Mouse (Mus musculus) stomach, embryonic 16.5 days (tissue): ENCODE results near the gene Gkap1. TPM values are rescaled to one million over a fixed set of nuclear protein-coding genes. Genes with fewer than 3 reads are reported as not detected.
A peak's percentile ranks its signal among the peaks of the same experiment; 100 is the strongest.

Source experiments
- ATAC-seq: fragments of 200-750 bp; cut with Nextera tagmentation; 2 replicates; pipeline ENCODE4 v1.8.0; 2017; ENCODE audit warnings: moderate number of reproducible peaks, moderate TSS enrichment; ENCODE audit not compliant: insufficient read depth, low FRiP score
- H3K27ac ChIP-seq: fragments of 300-500 bp; sonication (generic); 2 replicates; pipeline ENCODE4 v1.5.1; 2014; ENCODE audit warnings: low read length
- H3K27me3 ChIP-seq: fragments of 300-500 bp; sonication (generic); 2 replicates; pipeline ENCODE4 v1.6.1; 2014; ENCODE audit warnings: low read length, control low read depth, mixed read lengths; ENCODE audit not compliant: control insufficient read depth, insufficient read depth
- H3K36me3 ChIP-seq: fragments of 300-500 bp; sonication (generic); 2 replicates; pipeline ENCODE4 v1.6.1; 2014; ENCODE audit warnings: low read length; ENCODE audit not compliant: control insufficient read depth, insufficient read depth
- H3K4me1 ChIP-seq: fragments of 300-500 bp; sonication (generic); 2 replicates; pipeline ENCODE4 v1.6.1; 2014; ENCODE audit warnings: low read length, control low read depth, mixed read lengths; ENCODE audit not compliant: control insufficient read depth, insufficient read depth
- H3K4me2 ChIP-seq: fragments of 300-500 bp; sonication (generic); 2 replicates; pipeline ENCODE4 v1.6.1; 2014; ENCODE audit warnings: low read depth, low read length, mixed read lengths
- H3K4me3 ChIP-seq: fragments of 300-500 bp; sonication (generic); replicated peaks from 2 replicates; pipeline ENCODE4 v1.5.1; 2014; ENCODE audit warnings: mild to moderate bottlenecking, low read length
- H3K9ac ChIP-seq: fragments of 300-500 bp; sonication (generic); 2 replicates; pipeline ENCODE4 v1.6.1; 2014; ENCODE audit warnings: low read length
- H3K9me3 ChIP-seq: fragments of 300-500 bp; sonication (generic); replicated peaks from 2 replicates; pipeline ENCODE4 v1.6.1; 2016; ENCODE audit warnings: low read length, control low read depth; ENCODE audit not compliant: control insufficient read depth
- WGBS: fragments of 180-500 bp; shearing (Covaris S2); extraction: QIAGEN DNeasy Blood & Tissue Kit; methylation state at CpG from one replicate; pipeline ENCODE4 v1.1.7; 2014; 5-methylcytosine and 5-hydroxymethylcytosine counted together
- polyA plus RNA-seq: library from polyadenylated mRNA; unstranded; fragments of >200 nt; fragmentation: Nextera tagmentation; extraction: Ambion mirVana; gene quantifications from 2 replicates; pipeline ENCODE4 v1.2.1, GENCODE M21; 2015

Gkap1 gene
- 14.4 and 17.3 TPM in 2 replicates for polyA plus RNA-seq

GRCm38 (mm10) chr13:58275599-58275998, at the start of gene Gkap1:
Gkap1 (minus strand) TSS chr13:58275699.
- WGBS: 73% methylated on average over 8 of the region's 8 CpGs

GRCm38 (mm10) chr13:58317768-58318167, 42.3 kb upstream of the Gkap1 start:
- ATAC-seq: no peak
- H3K4me2 ChIP-seq: no peak overlapping the region
- H3K27me3 ChIP-seq: no peaks in the 10 kb centered on the region
- H3K9ac ChIP-seq: no peak overlapping the region
- no peaks in the 10 kb centered on the region for H3K9me3 ChIP-seq
- no peaks in the 10 kb centered on the region for H3K36me3 ChIP-seq
- 65% methylated on average over 2 of the region's 2 CpGs for WGBS
- H3K4me1 ChIP-seq: no peaks in the 10 kb centered on the region
- H3K4me3 ChIP-seq: no peak overlapping the region
- H3K27ac ChIP-seq: no peak overlapping the region

More at GRCm38 (mm10) chr13:58275599-58275998, at the start of gene Gkap1:
- peaks cover 6% of the 10 kb centered on the region; the same call in 1 of the 2 replicates for H3K4me1 ChIP-seq
- no peak for ATAC-seq
- no peaks in the 10 kb centered on the region for H3K36me3 ChIP-seq
- no peaks in the 10 kb centered on the region for H3K9me3 ChIP-seq
- peak within 1 kb of the TSS; percentile 74 for H3K27ac ChIP-seq
- H3K27me3 ChIP-seq: no peaks in the 10 kb centered on the region; the same call in 1 of the 2 replicates
- peak within 1 kb of the TSS; percentile 87 for H3K9ac ChIP-seq
- peak within 1 kb of the TSS; percentile 79 for H3K4me3 ChIP-seq
- peak within 1 kb of the TSS; percentile 95 for H3K4me2 ChIP-seq

GRCm38 (mm10) chr13:58314991-58315390, 39.5 kb upstream of the Gkap1 start:
- Histone ChIP-seq H3K4me3 (no peak overlapping the region), H3K4me2 (no peak overlapping the region), H3K36me3 (no peaks in the 10 kb centered on the region), H3K4me1 (no peaks in the 10 kb centered on the region), H3K27ac (no peak overlapping the region), H3K9me3 (no peaks in the 10 kb centered on the region), H3K27me3 (no peaks in the 10 kb centered on the region), H3K9ac (no peak overlapping the region)
- 58% methylated on average over 6 of the region's 6 CpGs for WGBS
- ATAC-seq: no peak

- Histone ChIP-seq H3K36me3 (no peaks in the 10 kb centered on the region), H3K9me3 (no peaks in the 10 kb centered on the region), H3K4me2 (no peak overlapping the region), H3K27me3 (no peaks in the 10 kb centered on the region), H3K9ac (no peak overlapping the region), H3K4me3 (no peak overlapping the region), H3K4me1 (no peaks in the 10 kb centered on the region), H3K27ac (no peak overlapping the region)
- WGBS: 73% methylated on average over 3 of the region's 3 CpGs
- no peak for ATAC-seq
Measured at GRCm38 (mm10) chr13:58313758-58314157, 38.3 kb upstream of the Gkap1 start.

- no peak for ATAC-seq
- no peaks in the 10 kb centered on the region for H3K36me3 ChIP-seq
- H3K4me1 ChIP-seq: no peaks in the 10 kb centered on the region
- H3K4me2 ChIP-seq: no peak overlapping the region
- H3K27me3 ChIP-seq: no peaks in the 10 kb centered on the region
- no peak overlapping the region for H3K9ac ChIP-seq
- WGBS: 42% methylated on average over 3 of the region's 3 CpGs
- H3K9me3 ChIP-seq: no peaks in the 10 kb centered on the region
- no peak overlapping the region for H3K4me3 ChIP-seq
- no peak overlapping the region for H3K27ac ChIP-seq
Measured at GRCm38 (mm10) chr13:58311351-58311750, 35.9 kb upstream of the Gkap1 start.

- H3K9me3 ChIP-seq: no peaks in the 10 kb centered on the region
Measured at GRCm38 (mm10) chr13:58309499-58309898, 34.0 kb upstream of the Gkap1 start.

GRCm38 (mm10) chr13:58307453-58307852, 32.0 kb upstream of the Gkap1 start:
- Histone ChIP-seq H3K9ac (no peak overlapping the region), H3K36me3 (no peaks in the 10 kb centered on the region), H3K9me3 (no peaks in the 10 kb centered on the region), H3K27ac (no peak overlapping the region), H3K4me2 (no peak overlapping the region), H3K4me3 (no peak overlapping the region), H3K27me3 (no peaks in the 10 kb centered on the region), H3K4me1 (no peaks in the 10 kb centered on the region)
- ATAC-seq: no peak
- 87% methylated on average over 5 of the region's 5 CpGs for WGBS

More at GRCm38 (mm10) chr13:58309499-58309898, 34.0 kb upstream of the Gkap1 start:
- H3K36me3 ChIP-seq: no peaks in the 10 kb centered on the region
- H3K9ac ChIP-seq: no peak overlapping the region
- H3K4me3 ChIP-seq: no peak overlapping the region
- no peaks in the 10 kb centered on the region for H3K4me1 ChIP-seq
- WGBS: 64% methylated on average over 8 of the region's 8 CpGs
- ATAC-seq: no peak
- H3K27ac ChIP-seq: no peak overlapping the region
- no peaks in the 10 kb centered on the region for H3K27me3 ChIP-seq
- no peak overlapping the region for H3K4me2 ChIP-seq

GRCm38 (mm10) chr13:58305230-58305629, 29.7 kb upstream of the Gkap1 start:
- Histone ChIP-seq H3K27me3 (no peaks in the 10 kb centered on the region), H3K27ac (no peak overlapping the region), H3K36me3 (no peaks in the 10 kb centered on the region), H3K4me3 (no peak overlapping the region), H3K4me2 (no peak overlapping the region), H3K9me3 (no peaks in the 10 kb centered on the region), H3K9ac (no peak overlapping the region), H3K4me1 (no peaks in the 10 kb centered on the region)
- ATAC-seq: no peak
- 78% methylated on average over 2 of the region's 2 CpGs for WGBS

- 66% methylated on average over 9 of the region's 9 CpGs for WGBS
- no peaks in the 10 kb centered on the region for H3K36me3 ChIP-seq
- no peak overlapping the region for H3K4me2 ChIP-seq
- H3K27me3 ChIP-seq: no peaks in the 10 kb centered on the region
- H3K9me3 ChIP-seq: no peaks in the 10 kb centered on the region
- ATAC-seq: no peak
- H3K9ac ChIP-seq: no peak overlapping the region
- no peak overlapping the region for H3K27ac ChIP-seq
- H3K4me3 ChIP-seq: no peak overlapping the region
- H3K4me1 ChIP-seq: no peaks in the 10 kb centered on the region
Measured at GRCm38 (mm10) chr13:58302421-58303145, 27.1 kb upstream of the Gkap1 start.
